Mouse (Mus musculus) E14TG2a.4 (cell line): ENCODE measurements around the gene Tgfbr3.

Experiments used
- H3K27me3 ChIP-seq: 2 replicates; pipeline ENCODE4 v1.6.1; 2014; ENCODE audit warnings: low read length, control low read depth; ENCODE audit not compliant: insufficient read depth
- H3K36me3 ChIP-seq: 2 replicates; pipeline ENCODE4 v1.6.1; 2014; ENCODE audit warnings: low read length, control low read depth; ENCODE audit not compliant: insufficient read depth
- H3K4me1 ChIP-seq: replicated peaks from 2 replicates; pipeline ENCODE4 v1.6.1; 2014; ENCODE audit warnings: low read depth, low read length, control low read depth
- H3K4me3 ChIP-seq: replicated peaks from 2 replicates; pipeline ENCODE4 v1.5.1; 2014; ENCODE audit warnings: mild to moderate bottlenecking, low read length
- H3K9me3 ChIP-seq: 2 replicates; pipeline ENCODE4 v1.6.1; 2014; ENCODE audit warnings: low read length, control low read depth
- CTCF ChIP-seq: conservative IDR thresholded peaks from 2 replicates; pipeline ENCODE4 v1.5.1; 2014; ENCODE audit warnings: low read length
- NANOG ChIP-seq: IDR thresholded peaks from 2 replicates; pipeline ENCODE4 v1.6.1; 2014; ENCODE audit warnings: borderline replicate concordance, low read length, mixed read lengths
- POU5F1 ChIP-seq: IDR thresholded peaks from 2 replicates; pipeline ENCODE4 v1.6.1; 2014; ENCODE audit warnings: low read length, borderline replicate concordance

The Tgfbr3 gene

GRCm38 (mm10) chr5:107074980-107075583, 214.3 kb downstream of the Tgfbr3 start:
- H3K36me3 ChIP-seq, result no peaks in the 10 kb centered on the region
- no peaks in the 10 kb centered on the region for H3K9me3 ChIP-seq
- H3K4me1 ChIP-seq, result peaks cover 6% of the 10 kb centered on the region
- no peaks in the 10 kb centered on the region for H3K27me3 ChIP-seq
- H3K4me3 ChIP-seq, result no peak overlapping the region
- TF ChIP-seq POU5F1, result no peak

- TF ChIP-seq CTCF (no peak), NANOG (no peak), POU5F1 (no peak)
- H3K9me3 ChIP-seq, result no peaks in the 10 kb centered on the region
- no peak overlapping the region for H3K4me3 ChIP-seq
- peaks cover 6% of the 10 kb centered on the region for H3K4me1 ChIP-seq
- H3K27me3 ChIP-seq, result no peaks in the 10 kb centered on the region
- H3K36me3 ChIP-seq, result no peaks in the 10 kb centered on the region
Measured at GRCm38 (mm10) chr5:107074350-107074749, 215.1 kb downstream of the Tgfbr3 start.

GRCm38 (mm10) chr5:107073536-107073935, 215.9 kb downstream of the Tgfbr3 start:
- Histone ChIP-seq H3K4me1 (peaks cover 6% of the 10 kb centered on the region), H3K36me3 (no peaks in the 10 kb centered on the region), H3K4me3 (no peak overlapping the region), H3K9me3 (no peaks in the 10 kb centered on the region), H3K27me3 (no peaks in the 10 kb centered on the region)
- no peak for TF ChIP-seq CTCF
- no peak for TF ChIP-seq NANOG
- TF ChIP-seq POU5F1, result no peak

- peaks cover 3% of the 10 kb centered on the region; the same call in 1 of the 2 replicates for H3K27me3 ChIP-seq
- no peaks in the 10 kb centered on the region for H3K9me3 ChIP-seq
- no peak overlapping the region for H3K4me3 ChIP-seq
- no peaks in the 10 kb centered on the region for H3K36me3 ChIP-seq
- H3K4me1 ChIP-seq, result no peaks in the 10 kb centered on the region
- no peak for TF ChIP-seq CTCF
- no peak for TF ChIP-seq POU5F1
- TF ChIP-seq NANOG, result no peak
Measured at GRCm38 (mm10) chr5:107068146-107068545, 221.3 kb downstream of the Tgfbr3 start.

- H3K9me3 ChIP-seq, result no peaks in the 10 kb centered on the region
- TF ChIP-seq NANOG (no peak), CTCF (no peak), POU5F1 (no peak)
- peaks cover 3% of the 10 kb centered on the region; the same call in 1 of the 2 replicates for H3K27me3 ChIP-seq
Measured at GRCm38 (mm10) chr5:107067531-107067930, 221.9 kb downstream of the Tgfbr3 start.

GRCm38 (mm10) chr5:107064922-107065321, 224.5 kb downstream of the Tgfbr3 start:
- H3K4me3 ChIP-seq, result no peak overlapping the region
- H3K4me1 ChIP-seq, result no peaks in the 10 kb centered on the region
- peaks cover 8% of the 10 kb centered on the region for H3K9me3 ChIP-seq
- TF ChIP-seq NANOG (no peak), CTCF (no peak), POU5F1 (no peak)
- peaks cover 3% of the 10 kb centered on the region; the same call in 1 of the 2 replicates for H3K27me3 ChIP-seq
- H3K36me3 ChIP-seq, result no peaks in the 10 kb centered on the region

More at GRCm38 (mm10) chr5:107067531-107067930, 221.9 kb downstream of the Tgfbr3 start:
- H3K4me3 ChIP-seq, result no peak overlapping the region
- H3K36me3 ChIP-seq, result no peaks in the 10 kb centered on the region
- no peaks in the 10 kb centered on the region for H3K4me1 ChIP-seq

DNA sequence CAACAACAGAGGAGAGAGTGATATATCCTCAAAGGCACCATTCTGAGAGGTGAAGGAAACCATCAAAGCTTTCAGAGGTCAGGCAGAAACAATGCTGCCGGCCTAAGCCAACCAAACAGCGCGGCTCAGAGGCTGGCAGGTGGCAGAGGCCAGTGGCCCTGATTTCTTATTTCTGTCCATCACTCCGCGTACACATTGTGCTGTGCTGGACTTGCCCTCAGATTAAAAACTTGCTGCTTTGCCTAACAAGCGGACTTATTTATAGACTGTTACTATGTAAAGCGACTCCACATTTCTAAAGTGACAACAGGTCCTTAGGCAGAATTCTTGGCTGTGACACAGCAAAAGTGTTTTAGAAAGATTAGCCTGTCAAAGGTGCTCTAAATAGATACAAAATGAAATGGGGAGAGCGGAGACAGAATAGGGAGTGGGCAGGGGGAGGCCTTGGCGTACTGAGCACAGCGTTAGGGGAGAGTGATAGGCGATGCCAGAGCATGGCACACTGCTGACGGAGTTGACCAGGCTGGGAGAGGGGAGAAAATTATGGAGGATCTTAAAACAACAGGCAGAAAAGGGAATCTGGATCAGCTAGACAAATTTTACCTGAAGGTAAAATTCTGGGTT, 227.1 kb downstream of the Tgfbr3 start:
- peaks cover 8% of the 10 kb centered on the region for H3K9me3 ChIP-seq
- H3K36me3 ChIP-seq, result no peaks in the 10 kb centered on the region
- H3K27me3 ChIP-seq, result peaks cover 3% of the 10 kb centered on the region; the same call in 1 of the 2 replicates
- TF ChIP-seq NANOG (no peak), POU5F1 (no peak), CTCF (no peak)
- 0 out of 2 replicates have a peak, but pooled peaks cover 2% of the 10 kb centered on the region for H3K4me1 ChIP-seq
- no peak overlapping the region for H3K4me3 ChIP-seq

DNA sequence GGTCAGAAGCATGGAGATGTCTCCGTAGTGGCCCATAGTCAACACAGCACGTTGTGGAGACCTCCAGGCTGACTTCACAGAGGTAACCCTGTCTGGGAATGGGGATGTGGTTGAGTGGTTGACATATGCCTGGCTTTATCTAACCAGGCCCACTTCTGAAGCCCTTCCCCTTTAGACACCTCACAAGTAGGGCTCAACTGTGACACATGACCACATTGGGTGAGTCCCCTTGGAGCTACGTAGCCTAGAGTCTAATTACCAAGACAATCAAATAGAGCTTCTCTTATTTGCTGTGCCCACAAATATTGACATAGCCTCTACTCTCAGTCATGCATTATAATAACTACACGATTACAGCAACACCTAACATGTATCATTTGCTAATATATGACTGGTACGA, 229.9 kb downstream of the Tgfbr3 start:
- Histone ChIP-seq H3K9me3 (peaks cover 8% of the 10 kb centered on the region), H3K27me3 (no peaks in the 10 kb centered on the region; the same call in 1 of the 2 replicates)
- TF ChIP-seq POU5F1 (no peak), NANOG (no peak)

DNA sequence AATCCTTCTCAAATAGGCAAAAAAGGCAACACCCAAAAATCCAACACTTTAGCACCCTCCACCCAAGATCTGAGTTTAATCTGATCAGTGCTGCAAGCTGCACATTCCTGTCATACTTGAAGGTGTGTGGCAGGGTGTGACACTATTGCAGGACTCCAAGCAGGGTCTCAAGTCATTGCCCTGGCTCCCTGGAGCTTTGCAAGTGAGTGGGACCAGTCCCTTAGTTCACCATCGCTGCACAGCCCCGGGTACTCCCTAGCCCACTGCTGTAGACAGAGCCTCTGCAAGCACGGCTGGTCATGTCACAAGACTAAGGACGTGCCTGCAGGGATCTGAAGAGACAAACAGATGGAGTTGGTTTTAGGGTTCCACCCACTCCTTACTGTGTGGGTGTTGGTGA, 230.8 kb downstream of the Tgfbr3 start:
- Histone ChIP-seq H3K4me1 (0 out of 2 replicates have a peak, but pooled peaks cover 2% of the 10 kb centered on the region), H3K4me3 (no peak overlapping the region), H3K27me3 (no peaks in the 10 kb centered on the region; the same call in 1 of the 2 replicates), H3K9me3 (peaks cover 8% of the 10 kb centered on the region), H3K36me3 (no peaks in the 10 kb centered on the region)
- TF ChIP-seq NANOG (no peak), POU5F1 (no peak), CTCF (no peak)

More for the DNA sequence above, 229.9 kb downstream of the Tgfbr3 start:
- 0 out of 2 replicates have a peak, but pooled peaks cover 2% of the 10 kb centered on the region for H3K4me1 ChIP-seq
- no peak overlapping the region for H3K4me3 ChIP-seq
- no peaks in the 10 kb centered on the region for H3K36me3 ChIP-seq
